Mouse (Mus musculus) limb, embryonic 13.5 days (tissue): ENCODE data around the gene Gdf2. TPM values are rescaled to one million over a fixed set of nuclear protein-coding genes. Genes with fewer than 3 reads are reported as not detected.

ENCODE experiments used
- polyA plus RNA-seq: library from polyadenylated mRNA; unstranded; fragments of >200 nt; fragmentation: Nextera tagmentation; extraction: Ambion mirVana; gene quantifications from 2 replicates; pipeline ENCODE4 v1.2.1, GENCODE M21; 2015

The Gdf2 gene
- polyA plus RNA-seq, 1 experiment from 2014 or later, result not detected

Other genes with a start within 250 kb of the Gdf2 start
- 48.6 and 52.2 TPM in 2 replicates for gene Gdf10, start 17.5 kb upstream of the Gdf2 start, polyA plus RNA-seq
- not detected in 2 replicates for gene Rbp3, start 13.0 kb downstream of the Gdf2 start, polyA plus RNA-seq
- 0.38 and 0.46 TPM in 2 replicates for gene Zfp488, start 37.7 kb downstream of the Gdf2 start, polyA plus RNA-seq
- gene Gm30083, start 74.1 kb downstream of the Gdf2 start, polyA plus RNA-seq, result not detected in 2 replicates
- not detected in 2 replicates for gene Gm5460, start 75.7 kb downstream of the Gdf2 start, polyA plus RNA-seq
- not detected in 2 replicates for gene Antxrl, start 111.7 kb downstream of the Gdf2 start, polyA plus RNA-seq
- gene Anxa8, start 144.9 kb downstream of the Gdf2 start, polyA plus RNA-seq, result 13.9 and 16.0 TPM in 2 replicates
- 0.13 TPM in 1 of 2 replicates, not detected in the other for gene A630023A22Rik, start 161.7 kb downstream of the Gdf2 start, polyA plus RNA-seq
- not detected in 2 replicates for gene Npy4r, start 211.4 kb downstream of the Gdf2 start, polyA plus RNA-seq